Mouse (Mus musculus): ENCODE measurements around the gene Trim17.

DNA sequence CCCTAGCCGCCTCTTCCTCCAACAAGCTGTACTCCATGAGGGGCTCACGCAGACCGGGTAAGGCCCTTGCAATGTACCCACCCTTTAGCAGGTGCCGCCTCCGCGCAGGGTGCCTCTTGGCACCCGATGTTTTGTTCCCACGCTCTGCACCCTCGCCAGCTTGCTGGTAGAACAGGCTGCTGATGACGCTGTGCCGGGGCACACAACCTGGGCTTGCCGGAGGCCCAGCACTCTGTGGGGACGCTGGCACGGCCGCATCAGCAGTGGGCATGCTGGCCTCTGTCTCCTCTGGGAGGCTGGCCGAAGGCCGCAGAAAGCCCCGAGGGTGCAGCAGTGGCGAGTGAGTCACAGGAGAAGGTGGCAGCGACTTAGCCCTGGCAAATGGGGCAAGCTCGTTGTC is 46.1 kb downstream of the Trim17 start:
- TF ChIP-seq CTCF (IDR thresholded peaks at IDR 0.05; ENCODE audit: control insufficient read depth, insufficient read depth, low read length) (no peak), POLR2A (IDR thresholded peaks at IDR 0.05; ENCODE audit: borderline replicate concordance, control insufficient read depth, low read depth, low read length) (no peak)

Data from bone marrow, adult 2 months (tissue).